Mouse (Mus musculus) stomach, postnatal 0 days (tissue): ENCODE measurements around the gene Rnf114.

Experiments
- CTCF ChIP-seq: IDR thresholded peaks from 2 replicates; pipeline ENCODE4 v1.5.1; 2016; ENCODE audit warnings: antibody characterized with exemption, low read depth, mild to moderate bottlenecking, moderate library complexity
- EP300 ChIP-seq: optimal IDR thresholded peaks from 2 replicates; pipeline ENCODE3; 2016; ENCODE audit warnings: antibody characterized with exemption

GRCm38 (mm10) chr2:167548961-167549360 lies 56.5 kb downstream of the Rnf114 start:
- TF ChIP-seq CTCF = no peak
- no peak for TF ChIP-seq EP300
